Mouse (Mus musculus) spleen, adult 2 months (tissue): ENCODE results near the gene Rtp1.

Source experiments
- CTCF ChIP-seq: fragments of 200-500 bp; IDR thresholded peaks from 2 replicates; pipeline ENCODE4 v1.5.1; 2011; ENCODE audit warnings: mild to moderate bottlenecking, inconsistent platforms; ENCODE audit not compliant: insufficient read depth, insufficient read length, insufficient replicate concordance; ENCODE audit errors: extremely low read depth
- POLR2A ChIP-seq: fragments of 200-500 bp; IDR thresholded peaks from 2 replicates; pipeline ENCODE4 v1.6.1; 2011; ENCODE audit warnings: low read depth, low read length, inconsistent platforms

DNA sequence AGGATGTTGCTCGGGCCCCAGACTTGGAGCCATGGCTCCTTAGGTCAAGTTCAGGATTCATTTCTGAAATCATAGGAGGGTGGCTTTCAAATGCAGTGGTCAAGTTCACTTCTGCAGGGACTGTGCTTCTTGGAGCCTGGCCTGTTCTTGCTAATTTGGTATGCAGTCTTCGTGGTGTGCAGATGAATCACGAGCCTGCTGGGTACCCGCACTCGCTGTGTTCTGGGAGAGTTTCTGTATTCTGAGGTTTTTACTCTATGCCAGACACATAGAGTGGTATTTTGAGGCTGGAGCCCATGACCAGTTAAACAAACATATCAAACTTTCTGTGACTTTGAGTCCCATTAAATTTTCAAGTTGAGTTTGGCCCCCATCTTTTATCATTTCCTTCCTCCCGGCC, 25.4 kb downstream of the Rtp1 start:
- TF ChIP-seq POLR2A (no peak), CTCF (no peak)
